Mouse (Mus musculus) lung, embryonic 14.5 days (tissue): ENCODE measurements around the gene Prmt7. TPM values are rescaled to one million over a fixed set of nuclear protein-coding genes. Genes with fewer than 3 reads are reported as not detected.
A peak's percentile ranks its signal among the peaks of the same experiment; 100 is the strongest.

ENCODE experiments used
- ATAC-seq: fragments of 200-750 bp; cut with Nextera tagmentation; 2 replicates; pipeline ENCODE4 v1.8.0; 2017; ENCODE audit warnings: mild to moderate bottlenecking, moderate TSS enrichment, moderate library complexity; ENCODE audit not compliant: insufficient read depth
- DNase-seq: peaks from one replicate; pipeline ENCODE4 v3.0.0-alpha.2; 2015
- H3K27ac ChIP-seq: fragments of 300-500 bp; sonication (generic); 2 replicates; pipeline ENCODE4 v1.5.1; 2014; ENCODE audit warnings: low read depth, mild to moderate bottlenecking, moderate library complexity
- H3K27me3 ChIP-seq: fragments of 300-500 bp; sonication (generic); 2 replicates; pipeline ENCODE4 v1.6.1; 2014; ENCODE audit warnings: low read length, control low read depth; ENCODE audit not compliant: insufficient read depth
- H3K36me3 ChIP-seq: fragments of 300-500 bp; sonication (generic); 2 replicates; pipeline ENCODE4 v1.6.1; 2014; ENCODE audit warnings: control low read depth; ENCODE audit not compliant: insufficient read depth
- H3K4me1 ChIP-seq: fragments of 300-500 bp; sonication (generic); 2 replicates; pipeline ENCODE4 v1.6.1; 2014; ENCODE audit warnings: antibody characterized with exemption, control low read depth; ENCODE audit not compliant: insufficient read depth
- H3K4me2 ChIP-seq: fragments of 300-500 bp; sonication (generic); 2 replicates; pipeline ENCODE4 v1.6.1; 2014; ENCODE audit warnings: mild to moderate bottlenecking
- H3K4me3 ChIP-seq: fragments of 300-500 bp; sonication (generic); 2 replicates; pipeline ENCODE4 v1.5.1; 2014; ENCODE audit warnings: low read depth, low read length
- H3K9ac ChIP-seq: fragments of 300-500 bp; sonication (generic); 2 replicates; pipeline ENCODE4 v1.6.1; 2014
- H3K9me3 ChIP-seq: fragments of 300-500 bp; sonication (generic); 2 replicates; pipeline ENCODE4 v1.6.1; 2016; ENCODE audit warnings: low read depth, low read length, control low read depth
- CTCF ChIP-seq: IDR thresholded peaks from 2 replicates; pipeline ENCODE4 v1.5.1; 2016; ENCODE audit warnings: antibody characterized with exemption, low read depth
- WGBS: fragments of 180-500 bp; shearing (Covaris S2); extraction: QIAGEN DNeasy Blood & Tissue Kit; methylation state at CpG from one replicate; pipeline ENCODE4 v1.1.7; 2014; 5-methylcytosine and 5-hydroxymethylcytosine counted together
- polyA plus RNA-seq: library from polyadenylated mRNA; unstranded; fragments of >200 nt; fragmentation: Nextera tagmentation; extraction: Ambion mirVana; gene quantifications from 2 replicates; pipeline ENCODE4 v1.2.1, GENCODE M21; 2014

The Prmt7 gene
- polyA plus RNA-seq, 1 experiment from 2014 or later, result 53.9 TPM

GRCm38 (mm10) chr8:106173566-106173965 lies 37.2 kb upstream of the Prmt7 start:
- DNase-seq, result no peak
- WGBS, result 87% methylated on average over 3 of the region's 3 CpGs

GRCm38 (mm10) chr8:106176891-106177290 lies 33.8 kb upstream of the Prmt7 start:
- Histone ChIP-seq H3K36me3 (peaks cover 9% of the 10 kb centered on the region; the same call in 1 of the 2 replicates), H3K4me3 (no peak overlapping the region), H3K27me3 (no peaks in the 10 kb centered on the region), H3K4me2 (no peak overlapping the region), H3K9ac (no peak overlapping the region), H3K9me3 (no peaks in the 10 kb centered on the region), H3K4me1 (peaks cover 3% of the 10 kb centered on the region; the same call in 1 of the 2 replicates), H3K27ac (peak overlapping the region; percentile 24; the same call in 1 of the 2 replicates)
- 18% methylated on average over 1 of the region's 1 CpGs for WGBS
- peak; percentile 57 for DNase-seq
- TF ChIP-seq CTCF, result no peak
- ATAC-seq, result peak; percentile 73; the same call in 1 of the 2 replicates

More at GRCm38 (mm10) chr8:106173566-106173965, 37.2 kb upstream of the Prmt7 start:
- Histone ChIP-seq H3K27me3 (no peaks in the 10 kb centered on the region), H3K27ac (no peak overlapping the region), H3K9me3 (no peaks in the 10 kb centered on the region), H3K4me2 (no peak overlapping the region), H3K36me3 (no peaks in the 10 kb centered on the region), H3K4me1 (peaks cover 5% of the 10 kb centered on the region; the same call in 1 of the 2 replicates), H3K4me3 (no peak overlapping the region), H3K9ac (no peak overlapping the region)
- no peak for TF ChIP-seq CTCF
- ATAC-seq, result no peak

GRCm38 (mm10) chr8:106177594-106177993 lies 33.1 kb upstream of the Prmt7 start:
- no peak for ATAC-seq
- DNase-seq, result no peak
- Histone ChIP-seq H3K9me3 (no peaks in the 10 kb centered on the region), H3K4me2 (no peak overlapping the region), H3K9ac (no peak overlapping the region), H3K27me3 (no peaks in the 10 kb centered on the region), H3K27ac (0 out of 2 replicates have a peak overlapping the region, but pooled peaks have one; percentile 2), H3K4me3 (no peak overlapping the region), H3K4me1 (peaks cover 3% of the 10 kb centered on the region; the same call in 1 of the 2 replicates), H3K36me3 (peaks cover 10% of the 10 kb centered on the region; the same call in 1 of the 2 replicates)
- no peak for TF ChIP-seq CTCF
- WGBS, result 37% methylated on average over 1 of the region's 1 CpGs

- DNase-seq (peak; percentile 32), ATAC-seq (no peak)
- H3K27ac ChIP-seq, result peak overlapping the region; percentile 67
- no peak overlapping the region; the same call in 1 of the 2 replicates for H3K4me2 ChIP-seq
- no peaks in the 10 kb centered on the region for H3K27me3 ChIP-seq
- TF ChIP-seq CTCF, result no peak
- peaks cover 11% of the 10 kb centered on the region; the same call in 1 of the 2 replicates for H3K36me3 ChIP-seq
- WGBS, result 20% methylated on average over 2 of the region's 2 CpGs
- H3K9me3 ChIP-seq, result no peaks in the 10 kb centered on the region
- no peak overlapping the region for H3K9ac ChIP-seq
- H3K4me1 ChIP-seq, result peaks cover 3% of the 10 kb centered on the region; the same call in 1 of the 2 replicates
- no peak overlapping the region for H3K4me3 ChIP-seq
Measured at GRCm38 (mm10) chr8:106178428-106178827, 32.3 kb upstream of the Prmt7 start.

GRCm38 (mm10) chr8:106185628-106186270 lies 25.0 kb upstream of the Prmt7 start:
- H3K4me2 ChIP-seq, result no peak overlapping the region
- H3K9ac ChIP-seq, result no peak overlapping the region
- DNase-seq (no peak), ATAC-seq (no peak)
- no peak for TF ChIP-seq CTCF
- H3K27ac ChIP-seq, result no peak overlapping the region
- H3K4me1 ChIP-seq, result no peaks in the 10 kb centered on the region
- 84% methylated on average over 8 of the region's 8 CpGs for WGBS
- no peak overlapping the region for H3K4me3 ChIP-seq
- no peaks in the 10 kb centered on the region for H3K27me3 ChIP-seq
- no peaks in the 10 kb centered on the region for H3K9me3 ChIP-seq
- peaks cover 25% of the 10 kb centered on the region for H3K36me3 ChIP-seq

GRCm38 (mm10) chr8:106186394-106186793 lies 24.3 kb upstream of the Prmt7 start:
- Histone ChIP-seq H3K4me1 (no peaks in the 10 kb centered on the region), H3K36me3 (peaks cover 31% of the 10 kb centered on the region)
- 92% methylated on average over 3 of the region's 3 CpGs for WGBS

GRCm38 (mm10) chr8:106189162-106189561 lies 21.6 kb upstream of the Prmt7 start:
- no peak for ATAC-seq
- DNase-seq, result no peak
- WGBS, result 92% methylated on average over 4 of the region's 4 CpGs
- no peaks in the 10 kb centered on the region for H3K9me3 ChIP-seq
- H3K9ac ChIP-seq, result no peak overlapping the region
- H3K4me3 ChIP-seq, result no peak overlapping the region
- H3K27me3 ChIP-seq, result no peaks in the 10 kb centered on the region
- H3K4me2 ChIP-seq, result no peak overlapping the region
- no peak overlapping the region for H3K27ac ChIP-seq
- no peaks in the 10 kb centered on the region for H3K4me1 ChIP-seq
- H3K36me3 ChIP-seq, result peaks cover 37% of the 10 kb centered on the region
- no peak for TF ChIP-seq CTCF

More at GRCm38 (mm10) chr8:106186394-106186793, 24.3 kb upstream of the Prmt7 start:
- no peak overlapping the region for H3K9ac ChIP-seq
- no peak for TF ChIP-seq CTCF
- no peak overlapping the region for H3K4me2 ChIP-seq
- H3K27ac ChIP-seq, result no peak overlapping the region
- no peaks in the 10 kb centered on the region for H3K9me3 ChIP-seq
- ATAC-seq (no peak), DNase-seq (no peak)
- no peak overlapping the region for H3K4me3 ChIP-seq
- no peaks in the 10 kb centered on the region for H3K27me3 ChIP-seq
